Mouse (Mus musculus) left cerebral cortex, adult 2 months (tissue): ENCODE measurements at regions not wholly inside any gene's neighbourhood (a gene's known extent, or its start where the extent isn't known, plus 50 kb on each side); places are given as distances from the start of the nearest gene placed in this dataset.

Experiments used
- DNase-seq, 2 experiments: peaks; one replicate each; pipeline ENCODE4 v3.0.0; 2021 to 2022; ENCODE audit warnings: low spot score in 2 of 2, mixed read lengths in 1 of 2; ENCODE audit errors: extremely low spot score in 1 of 2
- H3K27ac ChIP-seq: fragments of 200-600 bp; 2 replicates; pipeline ENCODE4 v1.8.1; 2022
- H3K4me3 ChIP-seq: fragments of 200-600 bp; 2 replicates; pipeline ENCODE4 v1.8.1; 2022
- CTCF ChIP-seq: fragments of 200-600 bp; IDR thresholded peaks from 2 replicates; pipeline ENCODE4 v1.8.1; 2022; ENCODE audit warnings: antibody characterized with exemption, mild to moderate bottlenecking, moderate library complexity
- intact Hi-C: fragments of 180-260 bp; cut with DNase I; formaldehyde crosslinking; loops from one replicate; pipeline ENCODE4 v1.15.1; 2025

- intact Hi-C loops, result no loop called here
- no peak overlapping the region for H3K4me3 ChIP-seq
- no peak for TF ChIP-seq CTCF
- no peak for DNase-seq
- H3K27ac ChIP-seq, result no peak overlapping the region
Measured at GRCm38 (mm10) chr3:103465132-103465690, 109.8 kb upstream of the Syt6 start.

GRCm38 (mm10) chr3:103465948-103466347 is 109.1 kb upstream of the Syt6 start:
- Histone ChIP-seq H3K27ac (no peak overlapping the region), H3K4me3 (no peak overlapping the region)
- no peak for DNase-seq
- no peak for TF ChIP-seq CTCF
- intact Hi-C loops, result no loop called here

- DNase-seq, result no peak
- Histone ChIP-seq H3K4me3 (no peak overlapping the region), H3K27ac (no peak overlapping the region)
- intact Hi-C loops, result no loop called here
- TF ChIP-seq CTCF, result no peak
Measured at GRCm38 (mm10) chr3:103470586-103471400, 104.2 kb upstream of the Syt6 start.

- Histone ChIP-seq H3K4me3 (no peak overlapping the region), H3K27ac (no peak overlapping the region)
- no peak for TF ChIP-seq CTCF
- intact Hi-C loops, result no loop called here
- no peak for DNase-seq
Measured at GRCm38 (mm10) chr3:103472598-103472997, 102.4 kb upstream of the Syt6 start.

GRCm38 (mm10) chr3:103473336-103473735 is 101.7 kb upstream of the Syt6 start:
- DNase-seq, result no peak
- no peak for TF ChIP-seq CTCF
- intact Hi-C loops, result no loop called here

GRCm38 (mm10) chr3:103479845-103480543 is 95.0 kb upstream of the Syt6 start:
- intact Hi-C loops, result no loop called here

More at GRCm38 (mm10) chr3:103473336-103473735, 101.7 kb upstream of the Syt6 start:
- H3K27ac ChIP-seq, result no peak overlapping the region
- H3K4me3 ChIP-seq, result no peak overlapping the region

GRCm38 (mm10) chr3:103480676-103481075 is 94.4 kb upstream of the Syt6 start:
- H3K27ac ChIP-seq, result no peak overlapping the region
- no peak for TF ChIP-seq CTCF
- intact Hi-C loops, result no loop called here
- no peak overlapping the region for H3K4me3 ChIP-seq
- DNase-seq, result no peak

More at GRCm38 (mm10) chr3:103479845-103480543, 95.0 kb upstream of the Syt6 start:
- Histone ChIP-seq H3K27ac (no peak overlapping the region), H3K4me3 (no peak overlapping the region)
- no peak for TF ChIP-seq CTCF
- DNase-seq, result no peak

- no peak for TF ChIP-seq CTCF
- no peak overlapping the region for H3K27ac ChIP-seq
- intact Hi-C loops, result no loop called here
- H3K4me3 ChIP-seq, result no peak overlapping the region
- no peak for DNase-seq
Measured at GRCm38 (mm10) chr3:103483316-103483715, 91.7 kb upstream of the Syt6 start.

- TF ChIP-seq CTCF, result no peak
- DNase-seq, result no peak
- H3K27ac ChIP-seq, result no peak overlapping the region
- no peak overlapping the region for H3K4me3 ChIP-seq
- intact Hi-C loops, result no loop called here
Measured at GRCm38 (mm10) chr3:103483762-103484161, 91.3 kb upstream of the Syt6 start.

- intact Hi-C loops, result no loop called here
- no peak overlapping the region for H3K27ac ChIP-seq
- no peak for TF ChIP-seq CTCF
- no peak overlapping the region for H3K4me3 ChIP-seq
- DNase-seq, result no peak
Measured at GRCm38 (mm10) chr3:103489786-103490185, 85.2 kb upstream of the Syt6 start.

GRCm38 (mm10) chr3:103490966-103491365 is 84.1 kb upstream of the Syt6 start:
- Histone ChIP-seq H3K4me3 (no peak overlapping the region), H3K27ac (no peak overlapping the region)
- DNase-seq, result no peak
- intact Hi-C loops, result no loop called here
- TF ChIP-seq CTCF, result no peak

GRCm38 (mm10) chr3:103492211-103492610 is 82.8 kb upstream of the Syt6 start:
- DNase-seq, result no peak
- no peak for TF ChIP-seq CTCF
- H3K4me3 ChIP-seq, result no peak overlapping the region
- intact Hi-C loops, result no loop called here
- no peak overlapping the region for H3K27ac ChIP-seq

GRCm38 (mm10) chr3:103493623-103494022 is 81.4 kb upstream of the Syt6 start:
- DNase-seq, result no peak
- TF ChIP-seq CTCF, result no peak
- H3K4me3 ChIP-seq, result no peak overlapping the region
- H3K27ac ChIP-seq, result no peak overlapping the region
- intact Hi-C loops, result no loop called here
